Mouse (Mus musculus) urinary bladder, postnatal 14 days (tissue): ENCODE data around the gene Gm20903.
"Not testable (repeated sequence)": the region's sequence is repeated elsewhere in the genome, so short reads cannot be mapped to it uniquely, and the experiment has no call there.

Source experiments
- DNase-seq: peaks from one replicate; pipeline ENCODE4 v3.0.0; 2021; ENCODE audit warnings: low spot score

Gene Gm20903

DNA sequence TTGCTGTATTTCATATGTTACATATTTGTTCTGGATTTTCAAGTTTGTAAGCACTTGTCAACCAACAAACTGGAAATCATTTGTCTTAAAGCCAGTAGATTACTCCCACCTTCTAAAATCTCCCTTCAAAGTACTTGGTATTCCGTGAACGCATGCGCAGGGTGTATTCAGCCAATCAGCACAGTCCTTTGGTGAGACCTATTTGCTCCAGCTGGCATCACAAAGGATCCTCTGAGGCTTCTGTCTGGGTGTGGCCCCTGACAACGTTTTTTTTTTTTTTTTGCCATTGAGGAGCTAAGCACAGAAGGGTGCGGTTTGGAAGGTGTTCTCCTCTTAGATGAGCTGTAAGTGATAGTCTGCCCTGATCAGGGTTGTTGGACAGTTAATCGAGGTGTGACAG lies at the start of gene Gm20903:
Gm20903 (plus strand) TSS at position 301 of the 400 bp plus-strand sequence.
- not testable (repeated sequence) for DNase-seq
